Mouse (Mus musculus) myocyte (in vitro differentiated cells): ENCODE results near the gene Mapk8ip2. TPM values are rescaled to one million over a fixed set of nuclear protein-coding genes. Genes with fewer than 3 reads are reported as not detected.

ENCODE experiments used
- H3K27me3 ChIP-seq: one replicate; pipeline ENCODE4 v1.6.1; 2011; ENCODE audit not compliant: control insufficient read depth, insufficient read depth, insufficient read length
- H3K36me3 ChIP-seq: one replicate; pipeline ENCODE4 v1.6.1; 2011; ENCODE audit not compliant: control insufficient read depth, insufficient read depth
- H3K4me2 ChIP-seq: one replicate; pipeline ENCODE4 v1.6.1; 2011; ENCODE audit warnings: low read depth, control low read depth
- H3K4me3 ChIP-seq: one replicate; pipeline ENCODE4 v1.5.1; 2011; ENCODE audit warnings: mild to moderate bottlenecking, control low read depth, moderate library complexity
- H3K79me2 ChIP-seq: one replicate; pipeline ENCODE4 v1.6.1; 2011; ENCODE audit not compliant: control insufficient read depth, insufficient read depth
- H3ac ChIP-seq: one replicate; pipeline ENCODE4 v1.6.1; 2011; ENCODE audit not compliant: control insufficient read depth, insufficient read length
- CEBPB ChIP-seq: IDR thresholded peaks from 2 replicates; pipeline ENCODE4 v1.6.1; 2011; ENCODE audit warnings: mild to moderate bottlenecking, moderate library complexity; ENCODE audit not compliant: poor library complexity, insufficient read depth, severe bottlenecking
- E2F4 ChIP-seq: IDR thresholded peaks from one replicate; pipeline ENCODE4 v1.6.1; 2011; ENCODE audit warnings: mild to moderate bottlenecking, control low read depth, moderate library complexity; ENCODE audit not compliant: insufficient read depth
- MAX ChIP-seq: IDR thresholded peaks from one replicate; pipeline ENCODE4 v1.6.1; 2011; ENCODE audit warnings: low read depth, mild to moderate bottlenecking, control low read depth
- MYOD1 ChIP-seq, 3 experiments: IDR thresholded peaks; one replicate each; pipeline ENCODE4 v1.6.1; 2011; ENCODE audit warnings: control low read depth in 2 of 3, low read depth in 2 of 3, mild to moderate bottlenecking in 2 of 3, moderate library complexity in 1 of 3; ENCODE audit not compliant: insufficient read length in 2 of 3, control insufficient read depth in 1 of 3
- MYOG ChIP-seq, 3 experiments: IDR thresholded peaks; one replicate each; pipeline ENCODE4 v1.6.1; 2011; ENCODE audit warnings: control low read depth in 2 of 3, low read depth in 2 of 3, mild to moderate bottlenecking in 2 of 3; ENCODE audit not compliant: insufficient read length in 2 of 3, control insufficient read depth in 1 of 3, insufficient read depth in 1 of 3
- POLR2A ChIP-seq: IDR thresholded peaks from one replicate; pipeline ENCODE4 v1.6.1; 2011; ENCODE audit warnings: low read depth, mild to moderate bottlenecking, control low read depth, moderate library complexity; ENCODE audit not compliant: insufficient read length
- POLR2AphosphoS2 ChIP-seq: IDR thresholded peaks from one replicate; pipeline ENCODE4 v1.6.1; 2011; ENCODE audit warnings: low read depth, control low read depth; ENCODE audit not compliant: insufficient read length
- REST ChIP-seq: IDR thresholded peaks from one replicate; pipeline ENCODE4 v1.6.1; 2011; ENCODE audit warnings: mild to moderate bottlenecking, control low read depth, moderate library complexity; ENCODE audit not compliant: insufficient read depth, insufficient read length
- SRF ChIP-seq: IDR thresholded peaks from one replicate; pipeline ENCODE4 v1.6.1; 2011; ENCODE audit warnings: low read depth; ENCODE audit not compliant: control insufficient read depth, insufficient read length
- TCF12 ChIP-seq: IDR thresholded peaks from one replicate; pipeline ENCODE4 v1.6.1; 2011; ENCODE audit warnings: mild to moderate bottlenecking, control low read depth; ENCODE audit not compliant: poor library complexity, insufficient read depth, severe bottlenecking
- TCF3 ChIP-seq: IDR thresholded peaks from one replicate; pipeline ENCODE4 v1.6.1; 2011; ENCODE audit warnings: low read depth, control low read depth; ENCODE audit not compliant: insufficient read length
- USF1 ChIP-seq: IDR thresholded peaks from one replicate; pipeline ENCODE4 v1.6.1; 2011; ENCODE audit warnings: low read depth, mild to moderate bottlenecking, control low read depth, moderate library complexity
- polyA plus RNA-seq: library from polyadenylated mRNA; unstranded; fragments of >200 nt; fragmentation: generic; extraction: Trizol; gene quantifications from one replicate; pipeline ENCODE4 v1.2.1, GENCODE M21; 2012; ENCODE audit warnings: missing spikeins

The Mapk8ip2 gene
- polyA plus RNA-seq, 1 experiment: 0.01 TPM

DNA sequence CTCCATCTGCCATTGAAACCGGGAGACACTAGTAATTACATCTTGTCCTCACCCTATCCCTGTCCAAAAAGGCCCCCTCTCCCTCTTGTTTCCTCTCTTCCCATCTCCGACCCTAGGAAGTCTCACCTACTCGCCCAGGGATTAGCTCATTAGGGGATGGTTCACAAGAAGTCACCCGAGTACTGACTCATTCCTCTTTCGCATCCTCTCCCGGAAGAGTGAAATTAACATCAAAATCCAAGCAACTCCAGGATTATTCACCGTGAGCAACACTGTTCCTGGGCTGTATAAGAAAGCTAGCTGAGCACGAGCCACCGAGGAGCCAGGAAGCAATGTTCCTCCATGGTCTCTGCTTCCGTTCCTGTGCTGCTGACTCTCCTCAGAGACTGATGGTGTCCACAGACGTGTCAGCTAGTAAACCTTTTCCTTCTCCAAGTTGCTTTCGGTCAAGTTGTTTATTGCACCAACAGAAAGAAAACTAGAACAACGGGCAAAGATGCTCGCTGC, 35.0 kb downstream of the Mapk8ip2 start:
- no peaks in the 10 kb centered on the region for H3K27me3 ChIP-seq
- H3K36me3 ChIP-seq: no peaks in the 10 kb centered on the region
- TF ChIP-seq REST: no peak
- TF ChIP-seq SRF: no peak
- no peak for TF ChIP-seq E2F4
- no peak overlapping the region for H3ac ChIP-seq
- H3K4me2 ChIP-seq: peak overlapping the region; percentile 82
- H3K4me3 ChIP-seq: no peak overlapping the region
- no peaks in the 10 kb centered on the region for H3K79me2 ChIP-seq

- Histone ChIP-seq H3ac (no peak overlapping the region), H3K79me2 (no peaks in the 10 kb centered on the region), H3K27me3 (peaks cover 10% of the 10 kb centered on the region), H3K4me2 (no peak overlapping the region), H3K36me3 (no peaks in the 10 kb centered on the region), H3K4me3 (no peak overlapping the region)
- no peak for TF ChIP-seq TCF12
- no peak for TF ChIP-seq SRF
- TF ChIP-seq E2F4: no peak
- TF ChIP-seq USF1: no peak
- no peak for TF ChIP-seq MYOG (IDR thresholded peaks at IDR 0.05; ENCODE audit: control insufficient read depth in 1 of 3, insufficient read depth in 1 of 3, insufficient read length in 2 of 3, low read depth in 2 of 3)
- no peak for TF ChIP-seq TCF3
- no peak for TF ChIP-seq POLR2AphosphoS2
- TF ChIP-seq MYOD1 (IDR thresholded peaks at IDR 0.05; ENCODE audit: control insufficient read depth in 1 of 3, insufficient read length in 2 of 3, low read depth in 2 of 3): no peak
- TF ChIP-seq MAX: no peak
Measured at GRCm38 (mm10) chr15:89494970-89495369, 41.3 kb downstream of the Mapk8ip2 start.

- no peak overlapping the region for H3K4me2 ChIP-seq
- H3K79me2 ChIP-seq: no peaks in the 10 kb centered on the region
- peaks cover 10% of the 10 kb centered on the region for H3K27me3 ChIP-seq
- TF ChIP-seq MYOD1 (IDR thresholded peaks at IDR 0.05; ENCODE audit: control insufficient read depth in 1 of 3, insufficient read length in 2 of 3, low read depth in 2 of 3): no peak
- no peak for TF ChIP-seq TCF3
- no peak for TF ChIP-seq TCF12
- no peak overlapping the region for H3K4me3 ChIP-seq
- no peak overlapping the region for H3ac ChIP-seq
- H3K36me3 ChIP-seq: no peaks in the 10 kb centered on the region
Measured at GRCm38 (mm10) chr15:89496131-89496530, 42.4 kb downstream of the Mapk8ip2 start.

DNA sequence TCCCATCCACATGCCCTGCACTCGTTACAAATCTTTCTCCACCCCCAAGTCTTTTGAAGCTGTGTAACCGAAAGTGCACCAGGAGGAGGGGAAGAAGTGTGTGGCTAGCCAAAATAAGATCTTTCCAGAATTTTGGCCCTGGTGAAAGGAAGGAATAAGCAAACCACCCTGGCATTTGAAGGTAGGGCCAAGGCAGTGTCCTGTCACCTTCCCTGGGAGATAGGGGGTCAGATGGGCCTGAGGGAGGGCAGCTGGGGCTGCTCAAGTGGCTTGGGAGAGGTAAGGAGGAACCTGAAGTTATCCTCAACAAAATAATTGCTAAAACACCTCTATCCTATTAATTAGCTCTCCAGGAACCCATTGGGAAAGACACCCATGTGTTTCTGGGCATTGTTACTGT, 43.1 kb downstream of the Mapk8ip2 start:
- Histone ChIP-seq H3ac (no peak overlapping the region), H3K36me3 (no peaks in the 10 kb centered on the region), H3K4me2 (no peak overlapping the region), H3K79me2 (no peaks in the 10 kb centered on the region), H3K4me3 (no peak overlapping the region), H3K27me3 (peaks cover 10% of the 10 kb centered on the region)
- TF ChIP-seq MAX (no peak), USF1 (no peak), CEBPB (no peak), SRF (no peak), REST (no peak), POLR2A (no peak), TCF3 (no peak), MYOD1 (IDR thresholded peaks at IDR 0.05; ENCODE audit: control insufficient read depth in 1 of 3, insufficient read length in 2 of 3, low read depth in 2 of 3) (no peak), POLR2AphosphoS2 (no peak), MYOG (IDR thresholded peaks at IDR 0.05; ENCODE audit: control insufficient read depth in 1 of 3, insufficient read depth in 1 of 3, insufficient read length in 2 of 3, low read depth in 2 of 3) (no peak), TCF12 (no peak), E2F4 (no peak)

DNA sequence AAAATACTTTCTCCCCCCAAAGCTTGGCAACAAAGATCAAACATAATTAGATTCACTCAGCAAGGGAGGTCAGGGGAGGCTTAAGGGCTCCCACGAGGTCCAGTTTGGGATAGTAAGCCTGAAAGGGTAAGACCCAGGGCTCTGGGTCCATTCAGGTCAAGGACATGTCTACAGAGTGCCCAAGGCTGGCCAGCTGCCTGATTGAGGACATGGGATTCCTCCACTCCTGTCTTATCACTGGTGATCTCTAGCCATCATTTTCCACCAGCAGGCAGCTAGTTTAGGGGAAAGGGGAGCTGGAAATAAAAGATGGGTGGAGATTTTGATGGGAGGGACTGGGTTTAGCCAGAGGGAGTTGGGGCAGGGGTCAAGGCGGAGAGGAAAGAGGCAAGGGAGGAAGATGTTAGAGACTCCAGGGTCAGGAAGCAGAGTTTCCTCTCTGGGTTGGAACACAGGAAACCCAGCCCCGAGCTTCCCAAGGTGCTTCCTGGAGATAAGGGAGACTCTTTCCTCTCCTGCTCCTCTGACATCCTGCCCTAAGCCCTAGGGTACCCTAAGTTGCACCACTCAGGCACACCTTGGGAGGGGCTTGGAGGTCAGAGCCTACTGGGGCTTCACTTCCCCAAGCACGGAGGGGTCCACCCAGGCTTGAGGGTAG, 43.8 kb downstream of the Mapk8ip2 start:
- H3K4me2 ChIP-seq: no peak overlapping the region
- no peaks in the 10 kb centered on the region for H3K79me2 ChIP-seq
- H3K36me3 ChIP-seq: no peaks in the 10 kb centered on the region
- H3ac ChIP-seq: no peak overlapping the region
- peaks cover 10% of the 10 kb centered on the region for H3K27me3 ChIP-seq
- no peak for TF ChIP-seq USF1
- H3K4me3 ChIP-seq: no peak overlapping the region
